Mouse (Mus musculus) kidney, postnatal 36 days (tissue): ENCODE results near the gene Myo1e.

Experiments
- DNase-seq, 2 experiments: peaks; one replicate each; pipeline ENCODE4 v3.0.0; 2021 to 2022; ENCODE audit warnings: mixed read lengths in 2 of 2

Gene Myo1e

GRCm38 (mm10) chr9:70223142-70223541 is 16.0 kb downstream of the Myo1e start:
- no peak for DNase-seq

GRCm38 (mm10) chr9:70224046-70224445 is 16.9 kb downstream of the Myo1e start:
- DNase-seq = peak in 1 of 2 experiments; percentile 44

GRCm38 (mm10) chr9:70226359-70226758 is 19.2 kb downstream of the Myo1e start:
- DNase-seq = no peak

GRCm38 (mm10) chr9:70229823-70230222 is 22.7 kb downstream of the Myo1e start:
- DNase-seq = peak; percentile 73 to 86

GRCm38 (mm10) chr9:70232044-70233010 is 25.2 kb downstream of the Myo1e start:
- DNase-seq = no peak

- no peak for DNase-seq
These were observed 30.0 kb downstream of the Myo1e start for GRCm38 (mm10) chr9:70237136-70237535.

- DNase-seq = no peak
These were observed 30.4 kb downstream of the Myo1e start for GRCm38 (mm10) chr9:70237561-70237960.

GRCm38 (mm10) chr9:70238391-70238790 is 31.2 kb downstream of the Myo1e start:
- no peak for DNase-seq

- no peak for DNase-seq
These were observed 32.1 kb downstream of the Myo1e start for GRCm38 (mm10) chr9:70239229-70239628.

- peak in 1 of 2 experiments; percentile 37 for DNase-seq
These were observed 33.7 kb downstream of the Myo1e start for GRCm38 (mm10) chr9:70240703-70241410.

GRCm38 (mm10) chr9:70241411-70241961 is 34.3 kb downstream of the Myo1e start:
- peak; percentile 59 to 70 for DNase-seq

GRCm38 (mm10) chr9:70242112-70242862 is 35.1 kb downstream of the Myo1e start:
- peak; percentile 75 to 82 for DNase-seq

- DNase-seq = no peak
These were observed 36.1 kb downstream of the Myo1e start for GRCm38 (mm10) chr9:70243241-70243640.

GRCm38 (mm10) chr9:70243708-70244107 is 36.6 kb downstream of the Myo1e start:
- DNase-seq = no peak

- no peak for DNase-seq
These were observed 37.0 kb downstream of the Myo1e start for GRCm38 (mm10) chr9:70244115-70244514.

- no peak for DNase-seq
These were observed 37.9 kb downstream of the Myo1e start for GRCm38 (mm10) chr9:70245040-70245439.

- no peak for DNase-seq
These were observed 39.3 kb downstream of the Myo1e start for GRCm38 (mm10) chr9:70246427-70246826.

- no peak for DNase-seq
These were observed 40.9 kb downstream of the Myo1e start for GRCm38 (mm10) chr9:70248046-70248445.

- DNase-seq = no peak
These were observed 41.7 kb downstream of the Myo1e start for GRCm38 (mm10) chr9:70248826-70249225.

- DNase-seq = peak; percentile 74 to 78
These were observed 42.9 kb downstream of the Myo1e start for GRCm38 (mm10) chr9:70249881-70250681.

- DNase-seq = no peak
These were observed 44.4 kb downstream of the Myo1e start for GRCm38 (mm10) chr9:70251441-70251985.
